In the genomic region with DNA sequence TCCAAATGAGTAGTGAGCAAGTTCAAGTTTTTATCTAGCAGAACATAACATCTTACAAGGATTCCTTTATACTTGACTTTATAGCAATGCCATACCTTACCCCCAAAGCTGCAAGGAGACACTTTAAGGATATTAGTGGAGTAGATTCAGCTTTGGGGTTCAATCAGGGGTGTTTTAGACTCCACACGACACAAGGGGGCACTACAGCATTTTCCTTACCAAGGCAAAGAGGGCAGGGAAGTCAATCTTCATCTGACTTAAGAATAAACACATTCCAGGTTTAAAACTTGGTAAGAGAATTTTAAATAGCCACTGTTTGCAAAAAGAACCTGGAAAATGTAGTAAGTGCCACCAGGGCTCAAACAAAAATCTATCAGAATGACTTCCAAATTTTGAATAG, we compare ENCODE assay signal across 9 mouse cellular contexts. TPM values are rescaled to one million over a fixed set of nuclear protein-coding genes. Genes with fewer than 3 reads are reported as not detected.
DNase-seq lines count a peak whose midpoint lies in the region; ATAC-seq and TF ChIP-seq lines count a peak whose summit lies in the region.
"Had no signal": no experiment of that assay in that cellular context is flagged by ENCODE, and none has a peak within 500 bp of the region (broad histone marks: within the 10 kb centered on the region; RNA-seq: fewer than 3 reads in every experiment).

No protein-coding gene starts in this region.

- ATAC-seq in Patski = no peak
- ATAC-seq in hindbrain, postnatal 0 days = no peak

- CTCF ChIA-PET in Patski (lab: Charles Lee) = interaction anchor here (1.4 kb wide), 1 partner anchor 146 kb away, joined by 4 read pairs; no protein-coding TSS in a partner anchor

- in situ Hi-C loops in Patski (cut with MboI; ENCODE audit: low pct_unique_long_range_greater_than_20kb) = loop anchor here (25.0 kb wide), 1 partner anchor 595 kb away; no protein-coding TSS in a partner anchor

- no peaks in the 10 kb centered on the region for H3K9me3 ChIP-seq in hindbrain, postnatal 0 days (ENCODE audit: low read length)

- H3K9ac ChIP-seq in hindbrain, postnatal 0 days (replicated peaks; ENCODE audit: low read length) = no peak overlapping the region

- POLR2A ChIA-PET in Patski (lab: Charles Lee) = no interaction called here

- no peak overlapping the region for H3K27ac ChIP-seq in hindbrain, postnatal 0 days
- H3K27ac ChIP-seq: macrophage had no signal

- 6% methylated on average over 1 of the region's 1 CpGs for WGBS in hindbrain, postnatal 0 days

- H3K4me1 ChIP-seq in hindbrain, postnatal 0 days (ENCODE audit: insufficient read depth, low read length) = no peaks in the 10 kb centered on the region

- no peaks in the 10 kb centered on the region for H3K36me3 ChIP-seq in hindbrain, postnatal 0 days (ENCODE audit: insufficient read depth, low read length)

- H3K27me3 ChIP-seq in Patski = peaks cover 59% of the 10 kb centered on the region
- no peaks in the 10 kb centered on the region for H3K27me3 ChIP-seq in hindbrain, postnatal 0 days (ENCODE audit: insufficient read depth, low read length)

- TF ChIP-seq CTCF in Patski (IDR thresholded peaks at IDR 0.05) = peak; percentile 68
- peak; percentile 45 for TF ChIP-seq CTCF in hindbrain, postnatal 0 days (IDR thresholded peaks at IDR 0.05; ENCODE audit: low read depth)

- peak; percentile 47 to 50 for DNase-seq in cerebellum, postnatal 10 days
- no peak for DNase-seq in cerebellum, adult 11-12 months
- DNase-seq in layer of hippocampus, postnatal 10 days (ENCODE audit: low spot score in 2 of 2) = peak; percentile 4 to 13
- DNase-seq in layer of hippocampus, adult 9-10 months (ENCODE audit: low spot score) = no peak
- DNase-seq in Patski (ENCODE audit: low read depth, low spot score) = no peak
- peak; percentile 18 for DNase-seq in hindbrain, postnatal 0 days (ENCODE audit: low spot score)
- DNase-seq in cerebellum, adult 18-20 months = no peak
- no peak for DNase-seq in frontal cortex, postnatal 14 days (ENCODE audit: low spot score in 2 of 2)

- H3K4me3 ChIP-seq in hindbrain, postnatal 0 days (ENCODE audit: low read length) = no peak overlapping the region

- H3K4me2 ChIP-seq in hindbrain, postnatal 0 days (ENCODE audit: low read depth, low read length) = no peak overlapping the region

RNA-seq across cellular contexts. Expression of a gene that starts 33.6 kb away (rescaled TPM):
- total RNA-seq in layer of hippocampus, postnatal 10 days (2021) = not detected
- 0.01 TPM for polyA plus RNA-seq in Patski (2021)
- total RNA-seq in hindbrain, postnatal 0 days (2014; rRNA removed) = not detected in 2 replicates
- polyA plus RNA-seq in hindbrain, postnatal 0 days (2015; fragmentation: Nextera tagmentation; extraction: Ambion mirVana) = not detected in 2 replicates
- polyA plus RNA-seq: macrophage had no signal

Comparison
In these comparisons a context has a peak if more than half of its experiments do, and no peak if none do; other contexts are left out.
1. DNase-seq: peak in cerebellum, postnatal 10 days (2 of 2), layer of hippocampus, postnatal 10 days (2 of 2) and hindbrain, postnatal 0 days (single experiment); none in cerebellum, adult 11-12 months (single experiment), layer of hippocampus, adult 9-10 months (single experiment), Patski (single experiment), cerebellum, adult 18-20 months (0 of 2) and frontal cortex, postnatal 14 days (0 of 2).